Mouse (Mus musculus): Measurements from ENCODE around the gene Aff1. TPM values are rescaled to one million over a fixed set of nuclear protein-coding genes. Genes with fewer than 3 reads are reported as not detected.

Gene Aff1
- polyA plus RNA-seq (2014; fragmentation: Illumina TruSeq; extraction: RNeasy Lipid Tissue Mini Kit (QIAGEN cat#74804); ENCODE audit: insufficient read depth, low read depth, low replicate concordance), result 11.7 TPM

DNA sequence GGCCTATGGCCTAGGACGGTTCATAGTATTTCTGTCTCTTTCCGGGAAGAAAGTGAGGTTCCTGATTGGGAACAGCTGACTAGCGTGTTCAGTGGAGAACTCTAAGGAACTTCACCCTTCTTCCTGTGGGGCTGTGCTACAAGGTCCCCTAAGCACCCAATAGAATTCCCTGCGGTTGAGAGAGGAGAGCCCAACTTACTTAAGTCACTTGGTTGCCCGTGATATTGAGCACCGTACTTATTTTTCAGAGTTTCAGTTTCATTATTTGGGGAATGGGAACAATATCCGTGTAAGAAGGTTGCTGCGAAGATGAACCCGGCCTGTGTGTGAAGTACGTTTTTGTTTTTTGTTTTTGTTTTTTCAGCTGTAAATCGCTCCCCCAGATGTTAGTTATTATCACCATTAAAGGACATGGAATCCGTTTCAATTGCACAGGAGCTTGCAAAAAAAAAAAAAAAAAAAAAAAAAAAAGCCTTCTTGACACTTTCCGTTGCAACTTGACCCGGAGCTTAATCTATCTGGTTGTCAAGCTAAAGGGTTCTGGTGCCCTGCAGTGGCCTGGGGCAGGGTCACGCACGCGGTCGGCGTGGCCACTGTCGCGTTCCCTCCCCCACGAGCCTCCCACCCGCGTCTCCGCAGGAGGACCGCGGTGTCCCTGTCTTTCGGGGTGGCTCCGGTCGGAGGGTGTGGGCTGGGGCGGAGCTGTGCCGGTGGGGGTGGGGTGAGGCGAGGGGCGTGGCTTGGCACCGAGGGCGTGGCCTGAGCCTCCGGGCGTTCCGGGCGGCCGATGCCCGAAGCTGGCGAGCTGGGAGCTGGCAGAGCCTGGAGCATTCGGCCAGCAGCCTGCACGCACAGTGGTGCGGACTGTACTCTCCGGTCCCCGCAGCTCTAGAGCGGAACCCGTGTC lies at the start of gene Aff1:
Gene Aff1, plus strand, starts transcription at position 751 of the 907 bp plus-strand sequence.

DNA sequence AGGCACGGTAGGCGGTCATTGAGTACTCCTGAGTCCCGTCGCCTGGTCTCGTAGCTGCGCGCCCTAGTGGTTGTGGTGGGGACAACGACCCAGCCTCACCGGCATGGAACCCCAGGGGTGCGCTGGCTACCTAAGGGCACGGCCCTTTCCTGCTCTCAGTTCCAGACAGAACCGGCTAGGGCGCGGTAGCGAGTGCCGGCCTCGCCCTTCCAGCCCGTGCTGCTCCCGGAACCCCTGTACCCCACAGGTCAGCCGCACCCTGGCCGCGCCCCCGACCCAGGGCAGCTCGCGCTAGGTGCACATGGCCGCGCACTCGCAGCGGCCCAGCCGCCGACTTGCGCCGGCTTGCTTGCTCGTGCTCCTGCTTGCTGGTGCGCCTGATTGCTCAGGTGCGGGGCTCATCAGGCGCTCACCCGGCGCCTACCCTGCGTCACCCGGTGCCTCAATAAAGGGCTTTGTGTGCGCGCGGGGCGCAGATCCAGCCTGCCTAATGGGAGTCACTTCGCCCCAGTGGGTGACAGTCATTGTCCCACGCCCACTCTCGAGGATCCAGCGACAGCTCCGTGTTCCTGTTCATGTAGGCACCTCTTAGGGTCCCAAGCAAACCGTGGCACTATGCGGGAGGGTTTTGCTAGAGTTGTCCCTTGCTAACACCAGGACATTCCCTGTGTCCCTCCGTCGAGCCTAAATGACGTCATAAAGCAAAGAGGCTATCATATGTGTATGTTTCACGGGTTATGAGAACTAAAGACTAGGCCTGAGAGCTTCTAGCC lies 36.6 kb upstream of the Aff1 start, which contains the start of gene 1700016H13Rik:
Gene 1700016H13Rik, minus strand, starts transcription at position 665 of the 773 bp plus-strand sequence.

Other genes with a start within 250 kb of the Aff1 start
- gene Slc10a6, start 63.0 kb upstream of the Aff1 start, polyA plus RNA-seq (2014; fragmentation: Illumina TruSeq; extraction: RNeasy Lipid Tissue Mini Kit (QIAGEN cat#74804); ENCODE audit: insufficient read depth, low read depth, low replicate concordance), result 20.3 TPM
- gene 1700016H13Rik, start 36.4 kb upstream of the Aff1 start, polyA plus RNA-seq (2014; fragmentation: Illumina TruSeq; extraction: RNeasy Lipid Tissue Mini Kit (QIAGEN cat#74804); ENCODE audit: insufficient read depth, low read depth, low replicate concordance), result 0.40 TPM
- 4.9 TPM for gene Klhl8, start 218.9 kb downstream of the Aff1 start, polyA plus RNA-seq (2014; fragmentation: Illumina TruSeq; extraction: RNeasy Lipid Tissue Mini Kit (QIAGEN cat#74804); ENCODE audit: insufficient read depth, low read depth, low replicate concordance)